Mouse (Mus musculus): ENCODE data around the gene Zfp708. TPM values are rescaled to one million over a fixed set of nuclear protein-coding genes. Genes with fewer than 3 reads are reported as not detected.

The Zfp708 gene
- polyA plus RNA-seq (2014; fragmentation: Illumina TruSeq; extraction: RNeasy Lipid Tissue Mini Kit (QIAGEN cat#74804); ENCODE audit: low read depth, low replicate concordance): 10.3 TPM

GRCm38 (mm10) chr13:67097876-67098275, at the start of gene Zfp708:
Gene Zfp708, minus strand, starts transcription at chr13:67097976.

GRCm38 (mm10) chr13:67121360-67121759, 23.6 kb upstream of the Zfp708 start, which contains the start of gene Zfp759:
Gene Zfp759, plus strand, starts transcription at chr13:67121660.

GRCm38 (mm10) chr13:67116163-67116562, 18.4 kb upstream of the Zfp708 start, which contains the start of gene Rslcan18:
Gene Rslcan18, minus strand, starts transcription at chr13:67116263.

GRCm38 (mm10) chr13:67108194-67108820, 10.5 kb upstream of the Zfp708 start, which contains the start of gene Gm28557:
Gene Gm28557, minus strand, starts transcription at chr13:67108604.

GRCm38 (mm10) chr13:67060786-67061358, 36.9 kb downstream of the Zfp708 start, which contains the start of gene Zfp712:
Gene Zfp712, minus strand, starts transcription at chr13:67061170.

Other genes starting within 250 kb of the Zfp708 start
- gene Gm10767, start 193.1 kb downstream of the Zfp708 start, polyA plus RNA-seq (2014; fragmentation: Illumina TruSeq; extraction: RNeasy Lipid Tissue Mini Kit (QIAGEN cat#74804); ENCODE audit: low read depth, low replicate concordance): 2.6 TPM
- 2.0 TPM for gene Zfp712, start 36.8 kb downstream of the Zfp708 start, polyA plus RNA-seq (2014; fragmentation: Illumina TruSeq; extraction: RNeasy Lipid Tissue Mini Kit (QIAGEN cat#74804); ENCODE audit: low read depth, low replicate concordance)
- gene Gm28557, start 10.6 kb upstream of the Zfp708 start, polyA plus RNA-seq (2014; fragmentation: Illumina TruSeq; extraction: RNeasy Lipid Tissue Mini Kit (QIAGEN cat#74804); ENCODE audit: low read depth, low replicate concordance): 10.6 TPM
- gene Rslcan18, start 18.3 kb upstream of the Zfp708 start, polyA plus RNA-seq (2014; fragmentation: Illumina TruSeq; extraction: RNeasy Lipid Tissue Mini Kit (QIAGEN cat#74804); ENCODE audit: low read depth, low replicate concordance): 3.7 TPM
- gene Zfp759, start 23.7 kb upstream of the Zfp708 start, polyA plus RNA-seq (2014; fragmentation: Illumina TruSeq; extraction: RNeasy Lipid Tissue Mini Kit (QIAGEN cat#74804); ENCODE audit: low read depth, low replicate concordance): 8.6 TPM
- 7.2 TPM for gene Rsl1, start 75.2 kb upstream of the Zfp708 start, polyA plus RNA-seq (2014; fragmentation: Illumina TruSeq; extraction: RNeasy Lipid Tissue Mini Kit (QIAGEN cat#74804); ENCODE audit: low read depth, low replicate concordance)
- gene Zfp455, start 96.5 kb upstream of the Zfp708 start, polyA plus RNA-seq (2014; fragmentation: Illumina TruSeq; extraction: RNeasy Lipid Tissue Mini Kit (QIAGEN cat#74804); ENCODE audit: low read depth, low replicate concordance): 4.1 TPM
- gene Zfp458, start 180.5 kb upstream of the Zfp708 start, polyA plus RNA-seq (2014; fragmentation: Illumina TruSeq; extraction: RNeasy Lipid Tissue Mini Kit (QIAGEN cat#74804); ENCODE audit: low read depth, low replicate concordance): 2.8 TPM
- 0.69 TPM for gene Zfp457, start 208.5 kb upstream of the Zfp708 start, polyA plus RNA-seq (2014; fragmentation: Illumina TruSeq; extraction: RNeasy Lipid Tissue Mini Kit (QIAGEN cat#74804); ENCODE audit: low read depth, low replicate concordance)
- 12.4 TPM for gene Zfp595, start 234.6 kb upstream of the Zfp708 start, polyA plus RNA-seq (2014; fragmentation: Illumina TruSeq; extraction: RNeasy Lipid Tissue Mini Kit (QIAGEN cat#74804); ENCODE audit: low read depth, low replicate concordance)

Measured in liver, adult 10 weeks (tissue).